Mouse (Mus musculus) adrenal gland, postnatal 25 days (tissue): ENCODE measurements around the gene Tenm1. TPM values are rescaled to one million over a fixed set of nuclear protein-coding genes. Genes with fewer than 3 reads are reported as not detected.

Experiments
- DNase-seq: peaks from one replicate; pipeline ENCODE4 v3.0.0; 2021; ENCODE audit warnings: mixed read lengths
- long read RNA-seq: library from polyadenylated mRNA; stranded (forward); transcript quantifications from one replicate; pipeline ENCODE4 v2.0.0, GENCODE M21; 2021
- total RNA-seq: library from RNA; stranded (reverse); gene quantifications from 2 replicates; pipeline ENCODE4 v1.2.3, GENCODE M21; 2021

The Tenm1 gene
- 0.09 TPM in 1 of 2 replicates, not detected in the other for total RNA-seq
- long read RNA-seq = 0 reads

DNA sequence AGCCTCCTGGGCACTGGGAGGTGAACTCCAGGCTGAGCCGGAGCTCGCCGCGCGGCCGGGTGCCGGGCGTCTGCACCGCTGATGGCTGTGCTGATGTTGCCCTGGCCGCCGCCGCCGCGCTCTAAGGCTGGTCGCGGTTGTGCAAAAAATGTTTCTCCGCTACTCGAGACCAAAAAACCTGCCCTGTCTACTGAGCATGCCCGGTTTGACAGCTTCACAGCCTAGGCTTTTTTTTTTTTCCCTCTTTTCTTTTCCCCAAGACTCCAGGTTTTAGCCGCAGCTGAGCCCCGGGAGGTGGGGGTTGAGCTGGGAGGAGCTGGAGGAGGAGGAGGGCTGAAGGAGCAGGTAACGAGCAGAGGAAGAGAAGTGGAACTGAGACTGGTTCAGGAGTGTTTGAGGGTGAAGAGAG is at the start of gene Tenm1:
TSS of gene Tenm1 (minus strand) at position 272 of the 409 bp plus-strand sequence.
- no peak for DNase-seq

DNA sequence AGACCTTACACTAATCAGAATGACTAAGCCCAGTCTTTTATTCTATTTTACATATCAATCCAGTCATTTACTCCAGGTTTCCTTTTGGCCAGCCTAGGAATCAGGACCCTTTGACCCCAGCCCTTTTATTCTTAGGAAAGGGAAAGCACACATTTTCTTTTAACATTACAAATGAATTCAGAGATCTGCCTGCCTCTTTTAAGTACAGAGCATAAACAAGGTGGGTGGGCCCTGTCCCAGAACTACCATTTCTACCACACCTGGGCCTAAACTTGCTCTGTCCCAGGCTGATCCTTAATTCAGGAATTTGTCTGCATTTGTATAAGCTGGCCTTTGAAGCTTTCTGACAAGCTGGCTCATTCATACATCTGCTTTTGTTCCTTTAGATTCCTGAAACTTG is 38.4 kb upstream of the Tenm1 start:
- no peak for DNase-seq

DNA sequence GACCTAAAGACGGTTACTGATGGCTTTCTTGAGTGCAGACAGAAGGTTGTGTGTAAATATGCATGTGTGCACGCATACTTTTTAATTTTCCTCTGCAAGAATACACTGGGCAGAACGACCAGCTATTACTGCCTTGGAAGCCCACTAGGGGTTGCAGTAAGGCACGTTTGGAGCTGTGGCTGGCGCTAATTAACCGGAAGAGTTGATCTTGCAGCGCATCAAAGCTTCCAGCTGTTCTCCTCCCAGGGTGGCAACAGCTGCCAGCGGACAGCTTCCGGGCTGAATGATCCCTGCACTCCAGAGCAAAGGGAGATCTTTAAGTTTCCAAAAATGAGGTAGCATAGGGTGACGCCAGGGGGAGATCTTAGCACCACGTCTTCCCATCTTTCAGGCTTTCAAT is 1.7 kb upstream of the Tenm1 start:
- no peak for DNase-seq

DNA sequence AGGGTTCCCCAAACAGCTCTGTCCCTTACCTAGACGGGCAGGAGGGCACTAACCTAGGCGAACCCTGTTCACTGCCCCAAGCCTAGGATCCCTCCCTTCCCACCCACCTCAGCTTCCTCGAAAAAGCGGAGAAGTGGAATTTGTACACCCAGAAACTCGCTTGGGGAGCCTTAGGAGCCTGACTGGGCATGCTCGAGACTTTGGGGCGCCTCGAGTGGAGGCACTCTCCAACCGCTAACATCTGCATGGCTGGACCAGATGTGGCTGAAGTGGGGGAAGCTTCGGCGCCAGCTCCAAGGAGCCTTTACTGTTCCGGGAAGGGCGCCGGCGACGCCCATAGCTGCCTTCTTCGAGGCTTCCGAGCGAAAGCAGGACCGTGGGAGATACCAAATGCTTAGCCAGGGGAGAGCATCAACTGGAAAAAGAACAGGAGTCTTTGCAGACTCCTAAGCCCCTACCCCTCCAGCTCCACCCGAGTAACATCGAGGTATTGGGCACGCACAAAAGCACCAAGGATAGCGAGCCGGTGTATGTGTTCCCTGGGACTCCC is 1.1 kb upstream of the Tenm1 start:
- no peak for DNase-seq

DNA sequence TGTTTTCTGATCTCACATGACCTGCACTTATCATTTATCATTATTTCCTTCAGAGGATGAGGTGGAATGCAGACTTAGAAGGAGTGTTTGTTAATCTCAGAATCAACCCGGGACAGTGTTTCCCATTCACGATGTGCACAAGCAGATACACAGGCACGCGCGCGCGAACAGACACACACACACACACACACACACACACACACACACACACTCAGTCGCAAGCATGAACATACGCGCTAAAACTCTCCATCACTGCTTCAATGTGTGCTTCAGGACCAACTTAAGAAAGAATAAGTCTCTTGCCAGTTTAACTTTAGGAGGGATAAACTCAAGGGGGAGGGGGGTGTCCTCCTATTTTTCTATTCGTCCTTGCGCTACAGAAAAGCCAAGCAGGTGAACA is 411 bp upstream of the Tenm1 start:
- no peak for DNase-seq

DNA sequence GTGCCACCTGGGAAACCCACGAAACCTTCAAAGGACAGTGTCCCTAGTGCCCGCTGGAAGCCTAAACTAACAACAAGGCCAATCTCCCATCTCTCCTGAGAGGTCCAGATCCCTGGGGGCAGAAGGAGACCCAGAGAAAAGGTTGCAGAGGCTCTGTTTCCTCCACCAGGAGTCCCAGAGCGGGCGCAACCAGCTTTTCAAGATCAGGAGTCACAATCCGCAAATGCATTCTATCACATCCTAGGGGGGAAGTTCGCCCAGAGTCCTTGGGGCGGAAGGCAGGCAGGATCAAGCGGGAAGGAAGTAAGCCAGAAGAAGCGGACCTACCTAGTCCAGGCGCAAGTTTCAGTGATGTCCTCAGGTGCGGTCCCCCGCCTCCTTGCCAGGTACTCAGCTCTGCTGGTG is 963 bp downstream of the Tenm1 start:
- DNase-seq = no peak

DNA sequence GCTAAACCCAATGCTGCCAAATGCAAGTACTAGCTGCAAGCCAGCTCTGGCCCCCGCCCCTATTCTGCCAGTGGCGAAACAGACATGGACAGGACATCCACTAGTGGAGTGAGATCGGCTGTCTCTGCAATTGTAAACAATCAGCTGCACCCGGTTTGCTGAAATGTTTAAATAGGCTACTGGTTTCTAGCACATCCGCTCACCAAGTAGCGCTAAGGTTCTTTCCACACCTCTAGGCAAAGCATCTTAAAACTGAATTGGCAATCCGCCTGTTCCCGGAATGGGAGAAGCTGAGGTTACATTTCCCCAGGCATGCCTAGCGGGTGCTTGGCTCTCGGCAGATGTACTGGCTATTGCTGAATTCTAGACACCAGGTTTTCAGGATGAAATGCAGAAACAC is 1.8 kb downstream of the Tenm1 start:
- no peak for DNase-seq

DNA sequence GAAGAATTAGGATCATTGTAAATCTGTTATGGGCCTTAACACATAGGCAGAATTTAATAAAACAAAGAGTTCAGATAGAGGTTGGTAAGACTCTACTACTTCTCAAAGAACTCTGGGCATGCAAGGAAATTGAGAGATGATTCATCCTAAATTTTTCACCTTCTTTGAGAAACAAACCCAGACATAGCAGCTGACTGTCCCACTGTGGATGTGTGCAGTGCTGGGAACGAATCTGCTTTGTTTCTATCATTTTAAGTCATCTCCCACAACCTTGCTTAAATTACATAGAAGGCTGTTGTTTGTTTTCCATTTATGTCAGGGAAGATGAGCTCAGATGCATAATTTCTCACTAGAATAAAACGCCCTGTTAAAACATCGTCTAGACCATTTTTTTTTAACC is 31.0 kb downstream of the Tenm1 start:
- DNase-seq = no peak

DNA sequence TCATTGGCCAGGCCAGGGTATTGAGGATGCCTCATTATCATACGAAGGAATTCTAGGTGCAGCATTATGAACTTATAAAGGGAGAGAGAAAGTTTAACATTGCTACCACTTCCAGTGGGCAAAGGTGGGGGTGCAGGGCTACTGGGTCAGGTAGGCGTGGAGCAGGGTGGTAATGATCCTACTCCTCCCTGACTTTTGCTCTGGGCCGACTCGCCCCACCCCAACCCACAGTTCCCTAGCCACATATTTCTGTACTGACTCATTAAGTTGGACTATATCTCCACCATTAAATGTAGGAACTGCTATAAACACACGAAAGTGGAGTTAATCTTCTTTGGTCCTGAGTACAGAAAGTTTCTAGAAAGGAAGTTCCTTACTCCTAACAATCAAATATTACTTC is 40.8 kb downstream of the Tenm1 start:
- no peak for DNase-seq

DNA sequence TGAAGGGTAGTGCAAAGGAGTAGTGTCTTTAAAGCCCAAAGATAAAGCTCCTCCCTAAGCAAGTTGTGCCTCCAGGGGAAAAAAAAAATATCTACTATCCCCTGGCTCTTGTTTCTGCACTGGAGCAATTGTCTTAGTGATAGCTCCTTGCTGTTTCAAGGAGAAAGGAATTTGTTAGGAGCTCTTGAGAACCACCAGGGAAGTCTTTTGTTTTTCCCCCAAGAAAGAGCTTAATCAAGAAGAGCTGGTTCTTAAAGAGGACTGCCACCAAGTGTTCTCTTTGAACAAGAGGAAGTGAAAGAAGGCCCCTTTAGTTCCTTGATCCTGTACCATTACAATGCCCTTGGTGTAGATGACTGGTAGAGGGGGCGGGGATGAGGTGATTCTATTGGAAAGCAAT is 56.4 kb downstream of the Tenm1 start:
- no peak for DNase-seq

DNA sequence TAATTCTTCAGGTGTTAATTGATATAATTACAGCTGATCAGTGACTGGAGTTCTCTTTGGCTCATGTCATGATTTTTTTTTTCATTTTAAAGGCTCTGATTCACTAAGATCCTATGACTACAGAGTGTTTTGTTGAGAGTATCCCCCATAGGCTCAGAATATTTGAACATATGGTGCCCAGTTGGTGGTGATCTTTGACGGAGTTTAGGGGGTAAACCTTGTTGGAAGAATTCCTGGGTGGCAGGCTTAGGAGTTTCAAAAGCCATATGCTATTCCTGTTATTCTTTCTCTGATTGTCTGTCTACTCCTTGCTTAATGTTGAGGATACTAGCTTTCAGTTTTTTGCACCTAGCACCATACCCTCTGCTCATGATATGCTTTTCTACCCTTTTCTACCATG is 109.6 kb downstream of the Tenm1 start:
- DNase-seq = no peak

DNA sequence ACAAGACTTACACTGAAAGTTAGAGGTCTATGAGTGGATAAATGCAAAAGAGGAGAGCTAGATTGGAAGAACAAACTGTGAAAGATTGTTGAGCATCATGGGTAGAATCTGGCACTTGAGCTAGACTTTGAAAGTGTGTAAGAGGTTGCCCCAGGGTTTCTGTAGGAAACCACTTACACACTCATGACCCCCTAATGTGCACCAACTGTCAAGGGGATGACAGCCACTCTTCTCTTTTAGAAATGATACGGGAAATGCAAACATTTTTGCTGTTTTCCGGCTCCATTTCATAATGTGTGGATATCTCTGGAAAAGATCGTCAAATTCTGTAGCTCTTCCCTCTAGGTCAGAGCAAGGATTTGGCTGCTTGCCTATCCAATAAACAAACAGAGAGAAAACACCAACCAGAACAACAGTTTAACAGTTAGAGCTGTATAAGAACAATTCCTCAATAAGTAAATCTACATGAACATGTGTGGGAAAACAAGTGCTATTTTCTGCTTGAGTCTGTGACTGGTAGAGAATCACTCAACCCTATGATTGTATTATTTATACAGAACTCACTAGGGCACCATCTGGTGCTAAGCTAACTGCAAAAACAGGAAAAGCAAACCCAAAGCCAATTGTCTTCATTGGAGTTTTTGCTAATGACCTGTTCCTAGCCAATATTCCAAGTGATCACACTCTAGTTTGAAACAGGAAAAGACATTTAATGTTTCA is 111.0 kb downstream of the Tenm1 start:
- no peak for DNase-seq

DNA sequence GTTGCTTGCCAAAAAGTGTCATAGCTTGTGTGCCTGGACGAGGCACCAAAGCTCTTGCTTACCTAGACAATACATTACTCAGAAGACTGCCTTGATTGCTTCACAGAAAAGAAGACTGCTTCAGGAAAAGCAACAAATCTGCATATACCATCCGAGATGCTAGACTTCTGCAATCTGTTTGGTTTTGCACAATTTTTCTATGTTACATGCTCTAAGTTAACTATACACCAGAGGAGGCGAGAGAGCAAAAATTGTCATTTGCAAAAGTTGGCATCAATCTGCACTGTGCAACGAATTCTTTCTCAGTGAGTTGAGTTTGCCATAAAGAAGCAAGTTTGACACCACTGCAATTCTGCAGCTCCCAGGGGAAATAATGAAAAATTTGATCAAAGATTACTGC is 193.1 kb downstream of the Tenm1 start:
- no peak for DNase-seq

DNA sequence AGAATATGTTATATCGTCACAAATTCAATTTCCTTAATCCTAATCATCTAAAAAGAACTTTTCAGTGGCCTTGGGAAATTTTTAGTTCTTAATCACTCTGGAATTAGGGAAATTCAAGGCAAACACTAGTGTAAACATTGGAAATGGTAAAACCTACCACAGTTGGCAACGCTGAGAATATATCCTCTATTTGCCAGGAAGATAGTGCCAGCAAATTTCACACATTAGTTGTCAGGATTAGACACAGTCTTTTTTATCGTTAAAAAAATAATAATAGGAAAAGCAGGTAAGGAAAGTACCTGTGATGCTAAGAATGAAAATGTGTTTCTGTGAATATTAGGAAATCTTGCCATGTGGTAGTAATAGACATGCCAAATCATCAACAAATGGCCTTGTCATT is 223.9 kb downstream of the Tenm1 start:
- DNase-seq = no peak

DNA sequence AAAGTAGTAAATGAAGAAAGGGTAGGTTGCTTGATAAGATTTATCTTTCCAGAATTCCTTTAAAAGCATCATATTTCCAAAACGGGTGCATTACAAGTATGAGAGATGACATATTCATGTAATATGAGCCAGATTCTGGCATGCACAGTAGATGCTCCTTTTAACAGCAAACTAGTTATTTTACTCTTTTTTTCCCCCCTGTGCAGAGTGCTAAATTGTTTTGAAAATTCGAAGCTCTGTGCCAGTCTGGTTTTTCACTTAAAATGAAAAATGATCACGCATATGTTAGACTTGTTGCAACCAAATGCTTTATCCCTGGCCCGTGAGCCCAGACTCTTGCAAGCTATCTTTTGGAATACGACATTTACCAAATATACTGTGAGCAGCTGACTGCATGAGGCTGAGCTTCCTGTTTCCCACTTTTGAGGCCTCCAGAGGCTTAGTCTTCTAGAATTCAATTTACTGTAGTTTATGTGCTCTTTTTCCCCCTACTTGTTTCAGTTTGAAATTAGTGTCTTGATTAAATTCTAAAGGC is 226.6 kb downstream of the Tenm1 start:
- no peak for DNase-seq

DNA sequence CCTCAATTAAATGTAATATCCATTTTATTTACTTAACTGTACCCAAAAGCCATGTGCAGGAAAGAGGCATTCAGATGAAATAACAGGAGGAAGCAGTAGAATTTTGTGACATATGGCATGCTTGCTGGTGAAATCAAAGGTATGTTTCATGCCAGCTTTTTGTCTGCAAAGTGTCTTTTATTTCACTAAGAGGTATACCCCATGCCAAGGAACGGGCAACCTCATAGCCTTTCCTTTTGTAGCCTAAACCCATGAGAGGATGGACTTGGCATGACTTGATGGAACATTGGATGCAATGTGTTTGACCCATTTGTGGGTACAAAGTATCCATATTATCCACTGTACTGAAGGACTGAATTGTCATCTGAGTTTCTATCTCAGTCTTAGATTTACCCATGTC is 246.0 kb downstream of the Tenm1 start:
- no peak for DNase-seq

DNA sequence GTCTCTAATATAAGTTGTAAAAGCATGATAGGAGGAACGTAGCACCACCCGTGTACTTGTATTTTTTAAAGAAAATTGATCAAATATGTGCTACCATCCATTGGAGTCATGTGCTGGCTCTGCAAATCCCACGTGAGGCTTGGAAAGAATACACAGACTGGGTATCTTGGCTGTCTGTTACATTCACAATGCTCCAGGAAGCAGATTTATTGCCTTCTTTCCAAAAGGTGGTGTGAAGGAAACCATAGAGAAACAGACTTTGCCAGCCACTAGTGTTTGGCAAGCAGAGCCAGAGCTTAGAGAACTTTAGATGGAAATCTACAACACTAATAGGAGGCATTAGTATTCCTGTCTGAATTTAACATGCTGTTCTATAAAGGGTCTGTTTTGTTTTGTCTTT is 277.4 kb downstream of the Tenm1 start:
- DNase-seq = no peak

DNA sequence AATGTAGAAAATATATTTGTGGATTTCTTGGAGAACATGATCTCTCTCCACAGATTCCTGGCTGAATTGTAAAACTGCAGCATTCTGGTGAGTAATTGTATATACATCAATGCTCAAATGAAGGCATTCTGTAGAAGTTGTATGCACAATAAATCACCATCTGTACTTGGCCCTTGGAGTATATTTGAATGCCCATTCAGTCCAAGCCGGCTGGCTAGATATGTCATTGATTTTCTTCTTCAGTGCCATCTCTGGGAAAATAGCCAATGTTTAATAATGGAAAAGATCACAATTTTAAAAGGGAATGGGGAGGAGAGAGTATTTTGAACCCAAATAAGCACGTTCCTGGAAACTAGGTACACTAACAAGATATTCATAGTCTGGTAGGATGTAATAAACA is 299.2 kb downstream of the Tenm1 start:
- DNase-seq = no peak

DNA sequence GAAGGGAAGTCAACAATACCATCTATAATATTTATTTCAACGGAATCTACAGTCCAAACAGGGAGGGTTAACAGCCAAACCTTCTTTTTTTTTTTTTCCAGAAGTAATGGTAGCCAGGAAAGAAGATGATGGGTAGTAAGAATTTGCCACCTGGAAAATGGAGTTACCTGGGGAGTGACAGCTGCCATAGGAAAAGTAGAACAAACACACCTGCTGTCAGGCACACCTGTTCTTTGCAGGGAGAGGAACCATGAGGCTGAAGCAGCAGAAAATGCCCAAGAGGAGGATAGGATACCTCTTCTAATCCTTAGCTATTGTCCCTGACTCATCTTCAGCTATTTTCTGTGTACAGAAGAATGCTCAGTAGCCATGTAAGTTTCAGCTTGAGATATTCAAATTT is 306.4 kb downstream of the Tenm1 start:
- no peak for DNase-seq

DNA sequence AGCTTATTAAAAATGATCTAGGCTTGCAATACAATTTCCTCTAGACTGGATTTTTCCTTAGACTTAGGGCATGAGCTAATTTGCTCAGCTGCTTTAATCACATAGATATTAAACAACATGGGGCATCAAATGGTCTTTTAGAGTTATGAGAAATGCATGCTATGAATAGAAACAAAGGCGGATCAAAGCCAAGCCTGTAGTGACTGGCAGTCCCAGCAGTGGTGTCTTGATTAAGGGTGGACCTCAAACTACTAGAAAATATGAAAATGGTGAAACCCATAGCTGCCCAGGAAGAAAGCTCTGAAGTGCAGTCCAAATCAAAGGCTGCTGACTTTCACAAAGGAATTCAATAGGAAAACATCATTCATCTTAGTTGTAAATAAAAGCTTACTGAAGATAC is 306.9 kb downstream of the Tenm1 start:
- DNase-seq = no peak

DNA sequence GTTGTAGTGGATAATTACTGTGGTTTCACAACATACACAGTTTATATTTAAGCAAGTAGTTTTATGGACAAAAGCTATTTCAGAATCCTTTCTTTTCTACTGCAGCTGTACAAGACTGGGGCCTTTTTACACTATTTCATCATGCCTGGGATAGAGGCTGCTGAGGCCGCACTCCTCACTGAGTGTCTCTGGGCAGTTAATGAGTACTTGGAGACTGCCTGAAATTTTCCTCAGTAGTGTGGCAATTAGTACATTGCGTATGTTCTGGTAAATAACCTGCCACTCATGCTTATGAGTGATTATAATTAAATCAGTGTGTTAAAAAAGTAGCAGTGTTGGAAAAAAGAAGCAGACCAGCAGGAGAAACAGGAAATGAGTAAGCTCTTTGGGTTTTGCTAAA is 442.8 kb downstream of the Tenm1 start:
- DNase-seq = no peak

DNA sequence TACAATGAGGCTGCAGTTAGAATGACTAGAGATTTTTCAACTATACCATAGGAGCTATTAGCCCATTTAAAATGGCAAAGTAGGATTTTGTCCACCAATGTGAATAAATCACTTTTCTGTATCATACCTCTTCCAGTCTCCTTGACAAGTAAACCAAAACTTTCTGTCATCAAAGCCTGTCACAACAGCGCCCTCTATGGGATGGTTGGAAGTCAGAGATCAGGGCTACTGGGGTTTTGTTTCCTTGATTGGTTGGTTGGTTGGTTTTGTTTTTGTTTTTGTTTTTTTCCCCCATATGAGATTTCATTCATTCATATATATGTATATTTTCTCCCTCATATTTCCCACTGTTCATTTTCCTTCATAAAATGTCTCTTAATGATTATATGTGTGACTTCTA is 455.4 kb downstream of the Tenm1 start:
- no peak for DNase-seq

DNA sequence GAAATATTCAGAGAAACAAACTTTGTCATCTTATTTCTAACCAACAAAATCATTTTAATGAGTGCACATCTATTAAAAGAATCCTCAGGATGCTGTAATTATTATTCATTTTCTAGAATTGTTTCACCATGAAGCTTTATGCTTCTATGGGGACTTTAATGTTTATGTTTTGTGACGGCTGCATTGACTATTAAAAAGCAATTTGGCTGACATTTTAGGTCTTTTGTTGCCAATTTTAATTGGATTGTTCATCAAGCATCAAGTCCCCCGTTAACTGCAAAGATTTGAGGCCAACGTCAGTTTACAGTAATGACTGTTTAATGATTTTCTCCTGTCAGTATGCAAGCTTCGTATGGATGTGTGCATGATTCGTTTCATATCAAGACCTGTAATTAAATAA is 461.3 kb downstream of the Tenm1 start:
- no peak for DNase-seq

DNA sequence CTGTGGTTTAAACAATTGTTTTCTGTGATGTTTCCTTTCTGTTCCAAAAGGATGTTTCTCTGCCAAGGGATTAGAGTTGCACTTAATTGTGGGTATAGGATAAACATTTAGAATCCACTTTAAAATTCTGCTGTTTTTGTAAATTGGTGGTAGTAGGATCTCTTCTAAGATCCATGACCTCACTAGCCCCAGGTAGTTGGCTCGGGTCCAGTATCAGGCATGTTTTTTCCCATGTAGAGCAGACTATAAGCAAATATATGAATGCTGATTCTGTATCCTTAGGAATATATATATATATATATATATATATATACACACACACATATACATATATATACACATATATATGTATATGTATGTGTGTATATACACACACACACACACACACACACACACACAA is 567.2 kb downstream of the Tenm1 start:
- DNase-seq = no peak
